Mouse (Mus musculus) liver, embryonic 18 days (tissue): ENCODE results near the gene Odc1. TPM values are rescaled to one million over a fixed set of nuclear protein-coding genes. Genes with fewer than 3 reads are reported as not detected.

Experiments
- polyA plus RNA-seq: library from polyadenylated mRNA; depleted of rRNA; stranded (reverse); fragments of >200 nt; gene quantifications from 2 replicates; pipeline ENCODE4 v1.2.3, GENCODE M21; 2012; rRNA removed

Gene Odc1
- polyA plus RNA-seq: 173 and 209 TPM in 2 replicates

DNA sequence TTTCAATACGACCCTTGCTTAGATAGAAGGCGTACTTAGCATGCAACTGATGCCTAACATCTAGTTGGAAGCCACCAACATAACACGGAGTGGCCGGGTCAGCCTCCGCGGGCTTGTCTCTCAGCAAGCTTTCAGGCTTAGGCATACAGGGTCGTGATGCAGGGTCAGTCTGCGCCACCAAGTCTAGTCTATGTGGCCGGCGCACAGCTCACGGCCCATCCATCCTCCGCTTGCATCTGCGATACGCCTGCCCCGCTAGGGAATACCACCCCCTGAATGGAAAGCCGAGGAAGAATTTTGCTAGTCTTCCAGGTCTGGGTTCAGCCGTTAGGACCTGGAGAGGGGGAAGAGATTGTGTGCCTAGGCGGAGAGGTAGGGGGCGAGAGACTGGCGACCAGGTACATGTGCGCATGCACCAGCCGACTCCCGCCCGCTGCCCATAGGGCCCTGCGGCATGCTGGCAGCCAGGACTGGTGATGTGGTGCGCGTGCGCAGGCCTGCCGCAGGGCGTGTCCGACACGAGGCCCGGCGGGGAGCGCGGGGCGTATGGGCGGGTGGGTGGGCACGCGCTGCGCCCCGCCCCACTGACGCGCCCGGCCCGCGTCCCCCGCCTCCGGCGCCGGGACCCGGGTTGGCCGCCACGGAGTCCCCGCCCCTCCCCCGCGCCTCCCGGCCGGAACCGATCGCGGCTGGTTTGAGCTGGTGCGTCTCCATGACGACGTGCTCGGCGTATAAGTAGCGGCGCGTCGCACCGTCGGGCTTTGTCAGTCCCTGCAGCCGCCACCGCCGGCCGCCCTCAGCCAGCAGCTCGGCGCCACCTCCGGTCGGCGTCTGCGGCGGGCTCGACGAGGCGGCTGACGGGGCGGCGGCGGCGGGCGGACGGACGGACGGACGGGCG lies at the start of gene Odc1:
TSS of gene Odc1 (plus strand) at position 586 of the 898 bp plus-strand sequence.

Other genes with a start within 250 kb of the Odc1 start
- 0.06 and 0.15 TPM in 2 replicates for gene Atp6v1c2, start 215.4 kb upstream of the Odc1 start, polyA plus RNA-seq
- 3.5 and 3.8 TPM in 2 replicates for gene Nol10, start 196.3 kb upstream of the Odc1 start, polyA plus RNA-seq
- 27.6 and 32.8 TPM in 2 replicates for gene Hpcal1, start 146.1 kb downstream of the Odc1 start, polyA plus RNA-seq